ENCODE assay signal across 30 mouse cellular contexts in genomic region chr2:173582903-173583302, GRCm38 (mm10). TPM values are rescaled to one million over a fixed set of nuclear protein-coding genes. Genes with fewer than 3 reads are reported as not detected.
DNase-seq lines count a peak whose midpoint lies in the region; ATAC-seq and TF ChIP-seq lines count a peak whose summit lies in the region.
"Had no signal": no experiment of that assay in that cellular context is flagged by ENCODE, and none has a peak within 500 bp of the region (broad histone marks: within the 10 kb centered on the region; RNA-seq: fewer than 3 reads in every experiment).

No protein-coding gene starts in this region.

- TF ChIP-seq CTCF in gastrocnemius, adult 2 months (IDR thresholded peaks at IDR 0.05), result no peak
- TF ChIP-seq CTCF in stomach, postnatal 0 days (IDR thresholded peaks at IDR 0.05; ENCODE audit: low read depth), result no peak
- no peak for TF ChIP-seq CTCF in thymus, adult 2 months (IDR thresholded peaks at IDR 0.05; ENCODE audit: borderline replicate concordance, control insufficient read depth, extremely low read depth, insufficient read depth, low read length, poor library complexity)

- no peak overlapping the region for H3K27ac ChIP-seq in gastrocnemius, adult 2 months
- H3K27ac ChIP-seq in liver, embryonic 15.5 days (replicated peaks), result peak overlapping the region; percentile 39
- H3K27ac ChIP-seq in stomach, postnatal 0 days (replicated peaks), result no peak overlapping the region
- no peak overlapping the region for H3K27ac ChIP-seq in thymus, adult 2 months (ENCODE audit: control insufficient read depth, insufficient read depth, low read length)
- H3K27ac ChIP-seq: heart, embryonic 15.5 days; hindbrain, embryonic 15.5 days; intestine, embryonic 15.5 days; layer of hippocampus, adult 2 months; midbrain, embryonic 13.5 days had no signal

- peak; percentile 10 for DNase-seq in gastrocnemius, adult 2 months
- DNase-seq in gastrocnemius, adult 18-20 months (ENCODE audit: low spot score), result no peak
- DNase-seq in induced T-regulatory cell, adult 2 months (ENCODE audit: low read depth), result peak; percentile 21
- DNase-seq in stomach, postnatal 0 days (ENCODE audit: low spot score), result no peak
- DNase-seq in spleen, postnatal 14 days (ENCODE audit: low spot score in 2 of 2), result no peak
- DNase-seq in embryo, embryonic 10.5 days (ENCODE audit: low spot score), result no peak
- no peak for DNase-seq in thymus, adult 2 months
- DNase-seq: cerebellum, adult 2 months; gastrocnemius, postnatal 25 days; right cerebral cortex, postnatal 14 days; thymus, adult 18-20 months had no signal

- no peak for TF ChIP-seq EP300 in stomach, postnatal 0 days (optimal IDR thresholded peaks at IDR 0.05)

- H3K9me3 ChIP-seq in liver, embryonic 15.5 days (replicated peaks), result no peaks in the 10 kb centered on the region
- no peaks in the 10 kb centered on the region for H3K9me3 ChIP-seq in stomach, postnatal 0 days (ENCODE audit: control insufficient read depth, low read length)
- H3K9me3 ChIP-seq: heart, embryonic 15.5 days; hindbrain, embryonic 15.5 days; intestine, embryonic 15.5 days had no signal

- H3K4me3 ChIP-seq in gastrocnemius, adult 2 months, result no peak overlapping the region
- no peak overlapping the region for H3K4me3 ChIP-seq in liver, embryonic 15.5 days (replicated peaks)
- no peak overlapping the region for H3K4me3 ChIP-seq in stomach, postnatal 0 days (ENCODE audit: low read depth, low read length)
- no peak overlapping the region for H3K4me3 ChIP-seq in thymus, adult 2 months (ENCODE audit: control insufficient read depth, insufficient read depth, low read length)
- H3K4me3 ChIP-seq: heart, embryonic 15.5 days; hindbrain, embryonic 15.5 days; intestine, embryonic 15.5 days; layer of hippocampus, adult 2 months; midbrain, embryonic 13.5 days had no signal

- no peaks in the 10 kb centered on the region for H3K36me3 ChIP-seq in liver, embryonic 15.5 days (replicated peaks)
- H3K36me3 ChIP-seq in stomach, postnatal 0 days (ENCODE audit: control insufficient read depth, insufficient read depth, low read length), result no peaks in the 10 kb centered on the region
- no peaks in the 10 kb centered on the region for H3K36me3 ChIP-seq in thymus, adult 2 months (ENCODE audit: control insufficient read depth, insufficient read depth, low read length)
- H3K36me3 ChIP-seq: heart, embryonic 15.5 days; hindbrain, embryonic 15.5 days; intestine, embryonic 15.5 days; midbrain, embryonic 13.5 days had no signal

- H3K4me1 ChIP-seq in liver, embryonic 15.5 days (replicated peaks), result peaks cover 41% of the 10 kb centered on the region
- no peaks in the 10 kb centered on the region for H3K4me1 ChIP-seq in stomach, postnatal 0 days (replicated peaks; ENCODE audit: control insufficient read depth, insufficient read depth)
- H3K4me1 ChIP-seq in thymus, adult 2 months (replicated peaks; ENCODE audit: control insufficient read depth, insufficient read depth, low read length), result peaks cover 18% of the 10 kb centered on the region

- WGBS in liver, embryonic 15.5 days (ENCODE audit: insufficient replicate concordance), result 52% methylated on average over 3 of the region's 3 CpGs
- 95% methylated on average over 3 of the region's 3 CpGs for WGBS in stomach, postnatal 0 days
- 90% methylated on average over 3 of the region's 3 CpGs for WGBS in thymus, adult 2 months

- intact Hi-C loops in gastrocnemius, adult 2 months (cut with DNase I), result loop anchor here (5.0 kb wide), 1 partner anchor 529 kb away; the partner anchor contains the start of gene Npepl1

- peak overlapping the region; percentile 8 for H3K4me2 ChIP-seq in liver, embryonic 15.5 days
- H3K4me2 ChIP-seq in stomach, postnatal 0 days (replicated peaks; ENCODE audit: low read depth), result no peak overlapping the region
- H3K4me2 ChIP-seq: heart, embryonic 15.5 days; hindbrain, embryonic 15.5 days; intestine, embryonic 15.5 days; midbrain, embryonic 13.5 days had no signal

- TF ChIP-seq POLR2A in thymus, adult 2 months (IDR thresholded peaks at IDR 0.05; ENCODE audit: control insufficient read depth, extremely low read depth, insufficient read depth, low read length, poor library complexity), result no peak

- H3K9ac ChIP-seq in liver, embryonic 15.5 days, result no peak overlapping the region
- no peak overlapping the region for H3K9ac ChIP-seq in stomach, postnatal 0 days (ENCODE audit: low read length)
- H3K9ac ChIP-seq: heart, embryonic 15.5 days; hindbrain, embryonic 15.5 days; intestine, embryonic 15.5 days; midbrain, embryonic 13.5 days had no signal

- H3K27me3 ChIP-seq in liver, embryonic 15.5 days, result peaks cover 90% of the 10 kb centered on the region
- 0 out of 2 replicates have a peak, but pooled peaks cover 3% of the 10 kb centered on the region for H3K27me3 ChIP-seq in stomach, postnatal 0 days (ENCODE audit: control insufficient read depth, insufficient read depth, low read length)
- peaks cover 7% of the 10 kb centered on the region; the same call in 1 of the 2 replicates for H3K27me3 ChIP-seq in thymus, adult 2 months (ENCODE audit: control insufficient read depth, insufficient read depth, low read length)

- peak; percentile 86 for ATAC-seq in liver, embryonic 15.5 days (ENCODE audit: insufficient read depth)
- peak; percentile 33; the same call in 1 of the 2 replicates for ATAC-seq in stomach, postnatal 0 days (ENCODE audit: low FRiP score, low TSS enrichment)
- ATAC-seq: forebrain, embryonic 16.5 days; intestine, embryonic 15.5 days; midbrain, embryonic 13.5 days had no signal

RNA-seq across cellular contexts. Expression of gene Ankrd60, which starts 4.7 kb away (rescaled TPM):
- not detected for total RNA-seq in gastrocnemius, adult 2 months (2021)
- total RNA-seq in gastrocnemius, adult 18-20 months (2021), result not detected
- polyA plus RNA-seq in liver, embryonic 15.5 days (2015; fragmentation: Nextera tagmentation; extraction: Ambion mirVana), result not detected in 2 replicates
- polyA plus RNA-seq in stomach, postnatal 0 days (2015; fragmentation: Nextera tagmentation; extraction: Ambion mirVana), result not detected in 2 replicates
- 0.31 TPM in 1 of 2 replicates, not detected in the other for polyA plus RNA-seq in thymus, adult 2 months (2012; rRNA removed)
- total RNA-seq: adrenal gland, postnatal 4 days; gastrocnemius, postnatal 25 days; heart, adult 18-20 months; hematopoietic stem cell, adult 5-6 weeks; layer of hippocampus, adult 2 months; layer of hippocampus, postnatal 25 days; left cerebral cortex, postnatal 10 days; megakaryocyte, adult 5-6 weeks; monocyte, adult 5-6 weeks had no signal
- polyA plus RNA-seq: cerebellum, adult 2 months; embryonic facial prominence, embryonic 14.5 days; forebrain, embryonic 16.5 days; heart, embryonic 15.5 days; hindbrain, embryonic 15.5 days; intestine, embryonic 15.5 days; kidney, embryonic 14.5 days; limb, embryonic 11.5 days; midbrain, embryonic 13.5 days; spleen, adult 2 months; stomach, embryonic 14.5 days had no signal

Comparison
In these comparisons a context has a peak if more than half of its experiments do, and no peak if none do; other contexts are left out.
1. DNase-seq: peak in gastrocnemius, adult 2 months (single experiment) and induced T-regulatory cell, adult 2 months (single experiment); none in gastrocnemius, adult 18-20 months (single experiment), stomach, postnatal 0 days (single experiment), spleen, postnatal 14 days (0 of 2), embryo, embryonic 10.5 days (single experiment) and thymus, adult 2 months (single experiment).